Mouse (Mus musculus): ENCODE data around the gene Ddx39b. TPM values are rescaled to one million over a fixed set of nuclear protein-coding genes. Genes with fewer than 3 reads are reported as not detected.

Gene Ddx39b
- polyA plus RNA-seq, 2 experiments: 127 to 199 TPM

- TF ChIP-seq CTCF (IDR thresholded peaks at IDR 0.05; ENCODE audit: low read depth) (peak; percentile 88), EP300 (IDR thresholded peaks at IDR 0.05; ENCODE audit: low read depth) (no peak)
- peak; percentile 71; the same call in 1 of the 2 replicates for ATAC-seq (ENCODE audit: insufficient read depth)
- no peak overlapping the region for H3K27ac ChIP-seq
Measured at GRCm38 (mm10) chr17:35195631-35196320, 45.8 kb upstream of the Ddx39b start.

GRCm38 (mm10) chr17:35196321-35196641, 45.3 kb upstream of the Ddx39b start:
- 39% methylated on average over 9 of the region's 9 CpGs for WGBS (ENCODE audit: insufficient replicate concordance)
- H3K36me3 ChIP-seq (replicated peaks; ENCODE audit: control insufficient read depth, insufficient read depth, low read depth): no peaks in the 10 kb centered on the region
- H3K4me1 ChIP-seq (replicated peaks; ENCODE audit: control insufficient read depth in 2 of 2, insufficient read depth in 2 of 2, low read length in 1 of 2): peaks cover 0 to 12% of the 10 kb centered on the region in 2 experiments; a peak in 2 of 4 replicates
- ATAC-seq (ENCODE audit: insufficient read depth) (no peak), DNase-seq (ENCODE audit: low read depth in 3 of 3, low spot score in 3 of 3) (no peak)
- peaks cover 23% of the 10 kb centered on the region for H3K27me3 ChIP-seq (ENCODE audit: control insufficient read depth, insufficient read depth, low read length)
- no peak for TF ChIP-seq EP300 (IDR thresholded peaks at IDR 0.05; ENCODE audit: low read depth)
- no peak for TF ChIP-seq CTCF (IDR thresholded peaks at IDR 0.05; ENCODE audit: low read depth)
- H3K4me3 ChIP-seq (ENCODE audit: insufficient read depth in 1 of 2, low read depth in 2 of 2, low read length in 2 of 2): no peak overlapping the region; a peak in 2 of 4 replicates
- no peaks in the 10 kb centered on the region for H3K9me3 ChIP-seq (ENCODE audit: control insufficient read depth, low read length)
- H3K4me2 ChIP-seq (ENCODE audit: low read depth): peak overlapping the region; percentile 65
- no peak overlapping the region for H3K27ac ChIP-seq
- H3K9ac ChIP-seq (replicated peaks): no peak overlapping the region

More at GRCm38 (mm10) chr17:35195631-35196320, 45.8 kb upstream of the Ddx39b start:
- H3K4me1 ChIP-seq (replicated peaks; ENCODE audit: control insufficient read depth in 2 of 2, insufficient read depth in 2 of 2, low read length in 1 of 2): peaks cover 0 to 11% of the 10 kb centered on the region in 2 experiments; a peak in 2 of 4 replicates
- peak overlapping the region; percentile 43 to 44 for H3K4me3 ChIP-seq (ENCODE audit: insufficient read depth in 1 of 2, low read depth in 2 of 2, low read length in 2 of 2)
- WGBS (ENCODE audit: insufficient replicate concordance): 1% methylated on average over 66 of the region's 66 CpGs
- H3K9ac ChIP-seq (replicated peaks): no peak overlapping the region
- no peaks in the 10 kb centered on the region for H3K36me3 ChIP-seq (replicated peaks; ENCODE audit: control insufficient read depth, insufficient read depth, low read depth)
- H3K9me3 ChIP-seq (ENCODE audit: control insufficient read depth, low read length): no peaks in the 10 kb centered on the region
- peak overlapping the region; percentile 65 for H3K4me2 ChIP-seq (ENCODE audit: low read depth)
- H3K27me3 ChIP-seq (ENCODE audit: control insufficient read depth, insufficient read depth, low read length): peaks cover 19% of the 10 kb centered on the region
- DNase-seq (ENCODE audit: low read depth in 3 of 3, low spot score in 3 of 3): no peak

- Histone ChIP-seq H3K4me1 (replicated peaks; ENCODE audit: control insufficient read depth in 2 of 2, insufficient read depth in 2 of 2, low read length in 1 of 2) (peaks cover 0 to 10% of the 10 kb centered on the region in 2 experiments; a peak in 1 of 4 replicates), H3K27me3 (ENCODE audit: control insufficient read depth, insufficient read depth, low read length) (peaks cover 29% of the 10 kb centered on the region), H3K4me3 (ENCODE audit: insufficient read depth in 1 of 2, low read depth in 2 of 2, low read length in 2 of 2) (no peak overlapping the region), H3K9ac (replicated peaks) (no peak overlapping the region), H3K36me3 (replicated peaks; ENCODE audit: control insufficient read depth, insufficient read depth, low read depth) (no peaks in the 10 kb centered on the region), H3K27ac (no peak overlapping the region), H3K9me3 (ENCODE audit: control insufficient read depth, low read length) (no peaks in the 10 kb centered on the region), H3K4me2 (ENCODE audit: low read depth) (no peak overlapping the region)
- TF ChIP-seq EP300 (IDR thresholded peaks at IDR 0.05; ENCODE audit: low read depth): no peak
- no peak for TF ChIP-seq CTCF (IDR thresholded peaks at IDR 0.05; ENCODE audit: low read depth)
- no peak for ATAC-seq (ENCODE audit: insufficient read depth)
- WGBS (ENCODE audit: insufficient replicate concordance): 20% methylated on average over 6 of the region's 6 CpGs
- no peak for DNase-seq (ENCODE audit: low read depth in 3 of 3, low spot score in 3 of 3)
Measured at GRCm38 (mm10) chr17:35197126-35197525, 44.4 kb upstream of the Ddx39b start.

GRCm38 (mm10) chr17:35198029-35198428, 43.5 kb upstream of the Ddx39b start:
- Histone ChIP-seq H3K4me1 (replicated peaks; ENCODE audit: control insufficient read depth in 2 of 2, insufficient read depth in 2 of 2, low read length in 1 of 2) (peaks cover 0 to 10% of the 10 kb centered on the region in 2 experiments; a peak in 1 of 4 replicates), H3K27ac (no peak overlapping the region), H3K9me3 (ENCODE audit: control insufficient read depth, low read length) (no peaks in the 10 kb centered on the region), H3K36me3 (replicated peaks; ENCODE audit: control insufficient read depth, insufficient read depth, low read depth) (no peaks in the 10 kb centered on the region), H3K27me3 (ENCODE audit: control insufficient read depth, insufficient read depth, low read length) (peaks cover 35% of the 10 kb centered on the region), H3K4me3 (ENCODE audit: insufficient read depth in 1 of 2, low read depth in 2 of 2, low read length in 2 of 2) (no peak overlapping the region), H3K4me2 (ENCODE audit: low read depth) (no peak overlapping the region), H3K9ac (replicated peaks) (no peak overlapping the region)
- no peak for ATAC-seq (ENCODE audit: insufficient read depth)
- 45% methylated on average over 7 of the region's 7 CpGs for WGBS (ENCODE audit: insufficient replicate concordance)
- no peak for DNase-seq (ENCODE audit: low read depth in 3 of 3, low spot score in 3 of 3)
- no peak for TF ChIP-seq EP300 (IDR thresholded peaks at IDR 0.05; ENCODE audit: low read depth)
- TF ChIP-seq CTCF (IDR thresholded peaks at IDR 0.05; ENCODE audit: low read depth): no peak

- H3K4me3 ChIP-seq (ENCODE audit: insufficient read depth in 1 of 2, low read depth in 2 of 2, low read length in 2 of 2): no peak overlapping the region
- peaks cover 35% of the 10 kb centered on the region for H3K27me3 ChIP-seq (ENCODE audit: control insufficient read depth, insufficient read depth, low read length)
- H3K4me2 ChIP-seq (ENCODE audit: low read depth): no peak overlapping the region
- H3K9ac ChIP-seq (replicated peaks): no peak overlapping the region
- no peak for DNase-seq (ENCODE audit: low read depth in 3 of 3, low spot score in 3 of 3)
- H3K27ac ChIP-seq: no peak overlapping the region
- TF ChIP-seq CTCF (IDR thresholded peaks at IDR 0.05; ENCODE audit: low read depth): no peak
- no peak for TF ChIP-seq EP300 (IDR thresholded peaks at IDR 0.05; ENCODE audit: low read depth)
- H3K36me3 ChIP-seq (replicated peaks; ENCODE audit: control insufficient read depth, insufficient read depth, low read depth): no peaks in the 10 kb centered on the region
- H3K4me1 ChIP-seq (replicated peaks; ENCODE audit: control insufficient read depth in 2 of 2, insufficient read depth in 2 of 2, low read length in 1 of 2): peaks cover 0 to 10% of the 10 kb centered on the region in 2 experiments; a peak in 1 of 4 replicates
- no peaks in the 10 kb centered on the region for H3K9me3 ChIP-seq (ENCODE audit: control insufficient read depth, low read length)
- no peak for ATAC-seq (ENCODE audit: insufficient read depth)
- 59% methylated on average over 8 of the region's 8 CpGs for WGBS (ENCODE audit: insufficient replicate concordance)
Measured at GRCm38 (mm10) chr17:35198946-35199345, 42.6 kb upstream of the Ddx39b start.
